Comparison of ENCODE assay signal across 34 mouse cellular contexts in the genomic region with DNA sequence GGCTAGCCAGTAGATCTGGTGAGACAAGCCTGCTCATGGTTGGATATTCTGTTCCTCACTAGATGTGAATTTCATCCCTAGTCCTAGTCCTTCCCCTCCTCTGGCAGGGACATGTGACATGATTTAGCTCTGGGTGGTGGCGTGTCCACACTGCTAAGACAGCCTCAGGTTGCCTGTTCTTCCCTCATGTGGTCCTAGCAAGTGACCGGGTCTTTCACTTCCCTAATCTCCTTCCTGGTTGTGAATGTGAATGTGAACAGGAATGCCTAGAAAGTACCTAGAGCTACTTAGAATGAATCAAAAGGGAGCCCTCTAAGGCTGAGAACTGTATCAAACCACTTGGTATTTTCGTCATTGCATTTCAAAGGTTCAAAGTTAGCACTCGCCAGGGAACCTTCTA. TPM values are rescaled to one million over a fixed set of nuclear protein-coding genes. Genes with fewer than 3 reads are reported as not detected.
DNase-seq lines count a peak whose midpoint lies in the region; ATAC-seq and TF ChIP-seq lines count a peak whose summit lies in the region.
"Had no signal": no experiment of that assay in that cellular context is flagged by ENCODE, and none has a peak within 500 bp of the region (broad histone marks: within the 10 kb centered on the region; RNA-seq: fewer than 3 reads in every experiment).

No protein-coding gene starts in this region.

- TF ChIP-seq EP300 in liver, postnatal 0 days (IDR thresholded peaks at IDR 0.05; ENCODE audit: low read depth) = no peak

- no peak overlapping the region for H3K4me2 ChIP-seq in liver, postnatal 0 days (ENCODE audit: low read depth, low read length)
- H3K4me2 ChIP-seq: forebrain, embryonic 13.5 days; heart, embryonic 13.5 days; hindbrain, embryonic 12.5 days; hindbrain, embryonic 15.5 days had no signal

- no peak overlapping the region for H3K27ac ChIP-seq in liver, postnatal 0 days (ENCODE audit: low read depth)
- H3K27ac ChIP-seq: forebrain, embryonic 10.5 days; forebrain, embryonic 13.5 days; heart, adult 2 months; heart, embryonic 10.5 days; heart, embryonic 13.5 days; hindbrain, embryonic 12.5 days; hindbrain, embryonic 15.5 days had no signal

- no peak for TF ChIP-seq CTCF in liver, postnatal 0 days (IDR thresholded peaks at IDR 0.05; ENCODE audit: low read depth)

- DNase-seq in B cell, adult 2 months = peak; percentile 29 to 37
- DNase-seq in retina, postnatal 1 day = no peak
- no peak for DNase-seq in heart, postnatal 4 days
- no peak for DNase-seq in ovary, adult 18-20 months (ENCODE audit: low spot score)
- no peak for DNase-seq in liver, postnatal 0 days
- DNase-seq: adrenal gland, adult 2 months; adrenal gland, postnatal 14 days; cerebellum, adult 11-12 months; cerebellum, adult 8-10 months; cerebellum, postnatal 10 days; cerebellum, postnatal 36 days; forebrain, postnatal 0 days; gastrocnemius, postnatal 25 days; heart, adult 2 months; heart, postnatal 14 days had no signal

- no peaks in the 10 kb centered on the region; the same call in 1 of the 2 replicates for H3K4me1 ChIP-seq in liver, postnatal 0 days (ENCODE audit: insufficient read depth)
- H3K4me1 ChIP-seq: forebrain, embryonic 10.5 days; forebrain, embryonic 13.5 days; heart, embryonic 13.5 days; hindbrain, embryonic 15.5 days had no signal

- no peak overlapping the region for H3K9ac ChIP-seq in liver, postnatal 0 days (replicated peaks)
- H3K9ac ChIP-seq: forebrain, embryonic 13.5 days; forebrain, postnatal 0 days; heart, embryonic 13.5 days; hindbrain, embryonic 12.5 days; hindbrain, embryonic 15.5 days had no signal

- H3K4me3 ChIP-seq in liver, postnatal 0 days (ENCODE audit: low read depth, low read length) = no peak overlapping the region
- H3K4me3 ChIP-seq: forebrain, embryonic 10.5 days; forebrain, embryonic 13.5 days; heart, adult 2 months; heart, embryonic 10.5 days; heart, embryonic 13.5 days; hindbrain, embryonic 12.5 days; hindbrain, embryonic 15.5 days had no signal

- no peaks in the 10 kb centered on the region for H3K27me3 ChIP-seq in liver, postnatal 0 days (ENCODE audit: insufficient read depth, low read length)
- H3K27me3 ChIP-seq: forebrain, embryonic 13.5 days; heart, embryonic 13.5 days; hindbrain, embryonic 12.5 days; hindbrain, embryonic 15.5 days; Patski had no signal

- WGBS in liver, postnatal 0 days (ENCODE audit: insufficient replicate concordance) = 66% methylated on average over 4 of the region's 4 CpGs

- H3K9me3 ChIP-seq in liver, postnatal 0 days (ENCODE audit: low read length) = no peaks in the 10 kb centered on the region
- H3K9me3 ChIP-seq: forebrain, embryonic 10.5 days; forebrain, embryonic 13.5 days; G1E; heart, embryonic 10.5 days; heart, embryonic 13.5 days; hindbrain, embryonic 12.5 days; hindbrain, embryonic 15.5 days had no signal

- peak; percentile 73 for ATAC-seq in common myeloid progenitor, adult 5-6 weeks (replicated peaks; ENCODE audit: low read depth, poor library complexity, severe bottlenecking)
- peak; percentile 79 for ATAC-seq in megakaryocyte progenitor cell, adult 5-6 weeks (replicated peaks; ENCODE audit: poor library complexity)
- peak; percentile 48; the same call in 1 of the 2 replicates for ATAC-seq in neutrophil, adult 5-6 weeks (ENCODE audit: extremely low read depth, insufficient number of reproducible peaks, low FRiP score, poor library complexity, severe bottlenecking)
- ATAC-seq in liver, postnatal 0 days = no peak
- ATAC-seq: forebrain, embryonic 13.5 days; forebrain, postnatal 0 days; Patski had no signal

- no peaks in the 10 kb centered on the region; the same call in 1 of the 2 replicates for H3K36me3 ChIP-seq in liver, postnatal 0 days (replicated peaks; ENCODE audit: insufficient read depth, low read length)

RNA-seq across cellular contexts. Expression of gene Nfatc3, which starts 19.0 kb away (rescaled TPM):
- total RNA-seq in common myeloid progenitor, adult 5-6 weeks (2017) = 37.3 and 47.8 TPM in 2 replicates
- total RNA-seq in megakaryocyte progenitor cell, adult 5-6 weeks (2015) = 112 and 126 TPM in 2 replicates
- total RNA-seq in megakaryocyte progenitor cell, adult 5-6 weeks (2017) = 25.2 and 32.7 TPM in 2 replicates
- total RNA-seq in neutrophil, adult 5-6 weeks (2017) = 104 and 107 TPM in 2 replicates
- total RNA-seq in heart, postnatal 4 days (2021) = 10 to 100 TPM; 24.2 to 26.4 TPM
- 2.3 TPM in 2 replicates for polyA plus RNA-seq in liver, postnatal 0 days (2015; fragmentation: Nextera tagmentation; extraction: Ambion mirVana)

RNA-seq across cellular contexts. Expression of gene Ddx28, which starts 27.9 kb away (rescaled TPM):
- total RNA-seq in common myeloid progenitor, adult 5-6 weeks (2017) = 8.7 and 12.3 TPM in 2 replicates
- total RNA-seq in megakaryocyte progenitor cell, adult 5-6 weeks (2015) = 8.6 and 12.0 TPM in 2 replicates
- 18.2 and 20.8 TPM in 2 replicates for total RNA-seq in megakaryocyte progenitor cell, adult 5-6 weeks (2017)
- 7.2 and 7.7 TPM in 2 replicates for total RNA-seq in neutrophil, adult 5-6 weeks (2017)
- 1 to 10 TPM; 8.9 to 9.5 TPM for total RNA-seq in heart, postnatal 4 days (2021)
- polyA plus RNA-seq in liver, postnatal 0 days (2015; fragmentation: Nextera tagmentation; extraction: Ambion mirVana) = 13.0 and 14.7 TPM in 2 replicates

RNA-seq across cellular contexts. Expression of gene Dpep2nb, which starts 33.8 kb away (rescaled TPM):
- 0.41 TPM in 1 of 2 replicates, not detected in the other for total RNA-seq in common myeloid progenitor, adult 5-6 weeks (2017)
- not detected in 2 replicates for total RNA-seq in megakaryocyte progenitor cell, adult 5-6 weeks (2015)
- not detected in 2 replicates for total RNA-seq in megakaryocyte progenitor cell, adult 5-6 weeks (2017)
- not detected in 2 replicates for total RNA-seq in neutrophil, adult 5-6 weeks (2017)
- total RNA-seq in heart, postnatal 4 days (2021) = not detected
- not detected in 2 replicates for polyA plus RNA-seq in liver, postnatal 0 days (2015; fragmentation: Nextera tagmentation; extraction: Ambion mirVana)
- total RNA-seq: adrenal gland, adult 2 months; adrenal gland, postnatal 14 days; adrenal gland, postnatal 4 days; forebrain, postnatal 0 days; gastrocnemius, adult 8-10 months; gastrocnemius, postnatal 25 days; heart, adult 2 months; heart, postnatal 14 days; hematopoietic stem cell, adult 5-6 weeks had no signal
- polyA plus RNA-seq: adrenal gland, adult 2 months; brain, embryonic 14.5 days; embryonic facial prominence, embryonic 11.5 days; embryonic facial prominence, embryonic 14.5 days; forebrain, embryonic 10.5 days; forebrain, embryonic 13.5 days; forebrain, postnatal 0 days; G1E; gonadal fat pad, adult 2 months; heart, adult 2 months; heart, embryonic 10.5 days; hindbrain, embryonic 12.5 days; hindbrain, embryonic 15.5 days; intestine, embryonic 14.5 days had no signal

RNA-seq across cellular contexts. Expression of gene Dus2, which starts 48.5 kb away (rescaled TPM):
- total RNA-seq in common myeloid progenitor, adult 5-6 weeks (2017) = 9.7 and 17.6 TPM in 2 replicates
- 7.9 and 12.0 TPM in 2 replicates for total RNA-seq in megakaryocyte progenitor cell, adult 5-6 weeks (2015)
- total RNA-seq in megakaryocyte progenitor cell, adult 5-6 weeks (2017) = 10.8 and 20.3 TPM in 2 replicates
- total RNA-seq in neutrophil, adult 5-6 weeks (2017) = 19.4 and 19.6 TPM in 2 replicates
- 10 to 100 TPM in 1 of 2 experiments, 1 to 10 TPM in 1; 9.8 to 10.2 TPM for total RNA-seq in heart, postnatal 4 days (2021)
- polyA plus RNA-seq in liver, postnatal 0 days (2015; fragmentation: Nextera tagmentation; extraction: Ambion mirVana) = 8.2 and 9.5 TPM in 2 replicates

Comparison
In these comparisons a context has a peak if more than half of its experiments do, and no peak if none do; other contexts are left out.
1. DNase-seq: peak in B cell, adult 2 months (2 of 2); none in retina, postnatal 1 day (single experiment), heart, postnatal 4 days (single experiment), ovary, adult 18-20 months (single experiment) and liver, postnatal 0 days (single experiment).